Mouse (Mus musculus) midbrain, embryonic 11.5 days (tissue): ENCODE measurements at regions not wholly inside any gene's neighbourhood (a gene's known extent, or its start where the extent isn't known, plus 50 kb on each side); places are given as distances from the start of the nearest gene placed in this dataset.

Experiments
- ATAC-seq: fragments of 200-750 bp; cut with Nextera tagmentation; 2 replicates; pipeline ENCODE4 v1.8.0; 2017; ENCODE audit warnings: moderate TSS enrichment, moderate library complexity; ENCODE audit not compliant: low FRiP score
- DNase-seq: peaks from one replicate; pipeline ENCODE4 v3.0.0; 2015; ENCODE audit warnings: low spot score; ENCODE audit errors: missing footprints
- H3K27ac ChIP-seq: fragments of 300-500 bp; sonication (generic); 2 replicates; pipeline ENCODE4 v1.5.1; 2014; ENCODE audit warnings: low read depth, low read length
- H3K27me3 ChIP-seq: fragments of 300-500 bp; sonication (generic); 2 replicates; pipeline ENCODE4 v1.6.1; 2014; ENCODE audit warnings: mild to moderate bottlenecking, low read length, moderate library complexity, mixed read lengths; ENCODE audit not compliant: control insufficient read depth, insufficient read depth
- H3K36me3 ChIP-seq: fragments of 300-500 bp; sonication (generic); 2 replicates; pipeline ENCODE4 v1.6.1; 2014; ENCODE audit warnings: mild to moderate bottlenecking, low read length, moderate library complexity, mixed read lengths; ENCODE audit not compliant: control insufficient read depth, insufficient read depth
- H3K4me1 ChIP-seq: fragments of 300-500 bp; sonication (generic); 2 replicates; pipeline ENCODE4 v1.6.1; 2014; ENCODE audit warnings: low read length; ENCODE audit not compliant: control insufficient read depth, insufficient read depth
- H3K4me2 ChIP-seq: fragments of 300-500 bp; sonication (generic); 2 replicates; pipeline ENCODE4 v1.6.1; 2014; ENCODE audit warnings: mild to moderate bottlenecking, moderate library complexity
- H3K4me3 ChIP-seq: fragments of 300-500 bp; sonication (generic); 2 replicates; pipeline ENCODE4 v1.5.1; 2014; ENCODE audit warnings: low read depth, low read length
- H3K9ac ChIP-seq: fragments of 300-500 bp; sonication (generic); 2 replicates; pipeline ENCODE4 v1.6.1; 2014; ENCODE audit warnings: low read length
- H3K9me3 ChIP-seq: fragments of 300-500 bp; sonication (generic); 2 replicates; pipeline ENCODE4 v1.6.1; 2016; ENCODE audit warnings: low read length; ENCODE audit not compliant: control insufficient read depth
- WGBS: fragments of 180-500 bp; shearing (Covaris S2); extraction: QIAGEN DNeasy Blood & Tissue Kit; methylation state at CpG from one replicate; pipeline ENCODE4 v1.1.7; 2014; 5-methylcytosine and 5-hydroxymethylcytosine counted together

- H3K4me1 ChIP-seq = no peaks in the 10 kb centered on the region
- H3K9ac ChIP-seq = no peak overlapping the region
- no peak overlapping the region for H3K4me3 ChIP-seq
- no peak for DNase-seq
- H3K4me2 ChIP-seq = no peak overlapping the region
- WGBS = 93% methylated on average over 4 of the region's 4 CpGs
- ATAC-seq = no peak
- H3K27ac ChIP-seq = no peak overlapping the region
- H3K27me3 ChIP-seq = no peaks in the 10 kb centered on the region
- H3K9me3 ChIP-seq = no peaks in the 10 kb centered on the region
- no peaks in the 10 kb centered on the region for H3K36me3 ChIP-seq
Measured at GRCm38 (mm10) chr12:68783636-68784035, 375.4 kb downstream of the Rps29 start.

- WGBS = 76% methylated on average over 2 of the region's 2 CpGs
- Histone ChIP-seq H3K4me1 (no peaks in the 10 kb centered on the region), H3K36me3 (no peaks in the 10 kb centered on the region), H3K9ac (no peak overlapping the region), H3K4me2 (no peak overlapping the region), H3K27ac (no peak overlapping the region), H3K4me3 (no peak overlapping the region), H3K27me3 (no peaks in the 10 kb centered on the region), H3K9me3 (no peaks in the 10 kb centered on the region)
- DNase-seq = no peak
- ATAC-seq = no peak
Measured at GRCm38 (mm10) chr12:68775503-68775902, 383.5 kb downstream of the Rps29 start.

GRCm38 (mm10) chr12:68774800-68775199 lies 384.2 kb downstream of the Rps29 start:
- H3K4me1 ChIP-seq = no peaks in the 10 kb centered on the region
- H3K9me3 ChIP-seq = no peaks in the 10 kb centered on the region
- no peak overlapping the region for H3K9ac ChIP-seq
- no peak overlapping the region for H3K27ac ChIP-seq
- no peak overlapping the region for H3K4me2 ChIP-seq
- H3K4me3 ChIP-seq = no peak overlapping the region
- DNase-seq (no peak), ATAC-seq (no peak)
- no peaks in the 10 kb centered on the region for H3K36me3 ChIP-seq
- WGBS = 92% methylated on average over 8 of the region's 8 CpGs
- H3K27me3 ChIP-seq = no peaks in the 10 kb centered on the region

GRCm38 (mm10) chr12:68758263-68759020 lies 400.5 kb downstream of the Rps29 start:
- WGBS = 87% methylated on average over 7 of the region's 7 CpGs
- Histone ChIP-seq H3K4me1 (no peaks in the 10 kb centered on the region), H3K27me3 (no peaks in the 10 kb centered on the region), H3K4me3 (no peak overlapping the region), H3K4me2 (no peak overlapping the region), H3K27ac (no peak overlapping the region), H3K36me3 (no peaks in the 10 kb centered on the region), H3K9me3 (no peaks in the 10 kb centered on the region), H3K9ac (no peak overlapping the region)
- ATAC-seq (no peak), DNase-seq (no peak)

- Histone ChIP-seq H3K27me3 (no peaks in the 10 kb centered on the region), H3K27ac (no peak overlapping the region), H3K9me3 (no peaks in the 10 kb centered on the region), H3K4me2 (no peak overlapping the region), H3K4me1 (no peaks in the 10 kb centered on the region), H3K36me3 (no peaks in the 10 kb centered on the region), H3K9ac (no peak overlapping the region), H3K4me3 (no peak overlapping the region)
- 47% methylated on average over 2 of the region's 2 CpGs for WGBS
- no peak for ATAC-seq
- DNase-seq = no peak
Measured at GRCm38 (mm10) chr12:68728882-68729281, 430.1 kb downstream of the Rps29 start.

GRCm38 (mm10) chr12:68718946-68719345 lies 440.0 kb downstream of the Rps29 start:
- DNase-seq (no peak), ATAC-seq (no peak)
- no peaks in the 10 kb centered on the region for H3K9me3 ChIP-seq
- no peak overlapping the region for H3K9ac ChIP-seq
- H3K4me1 ChIP-seq = no peaks in the 10 kb centered on the region
- H3K27ac ChIP-seq = no peak overlapping the region
- no peaks in the 10 kb centered on the region for H3K36me3 ChIP-seq
- no peak overlapping the region for H3K4me2 ChIP-seq
- H3K4me3 ChIP-seq = no peak overlapping the region
- no peaks in the 10 kb centered on the region for H3K27me3 ChIP-seq

- Histone ChIP-seq H3K4me1 (no peaks in the 10 kb centered on the region; the same call in 1 of the 2 replicates), H3K36me3 (no peaks in the 10 kb centered on the region), H3K9ac (no peak overlapping the region), H3K9me3 (no peaks in the 10 kb centered on the region), H3K4me3 (no peak overlapping the region), H3K4me2 (no peak overlapping the region), H3K27ac (no peak overlapping the region), H3K27me3 (no peaks in the 10 kb centered on the region)
- ATAC-seq = no peak
- DNase-seq = no peak
- 70% methylated on average over 11 of the region's 11 CpGs for WGBS
Measured at GRCm38 (mm10) chr12:68694275-68695267, 464.4 kb downstream of the Rps29 start.

- DNase-seq = no peak
- Histone ChIP-seq H3K9ac (no peak overlapping the region), H3K27me3 (no peaks in the 10 kb centered on the region), H3K4me2 (no peak overlapping the region), H3K36me3 (no peaks in the 10 kb centered on the region), H3K9me3 (no peaks in the 10 kb centered on the region), H3K4me3 (no peak overlapping the region), H3K27ac (no peak overlapping the region), H3K4me1 (no peaks in the 10 kb centered on the region)
- ATAC-seq = no peak
- WGBS = 85% methylated on average over 3 of the region's 3 CpGs
Measured at GRCm38 (mm10) chr12:68688262-68688661, 470.7 kb downstream of the Rps29 start.

- H3K4me2 ChIP-seq = no peak overlapping the region
- ATAC-seq = peak; percentile 58; the same call in 1 of the 2 replicates
- H3K27ac ChIP-seq = peak overlapping the region; percentile 44; the same call in 1 of the 2 replicates
- no peaks in the 10 kb centered on the region for H3K36me3 ChIP-seq
- H3K9me3 ChIP-seq = no peaks in the 10 kb centered on the region
- no peak for DNase-seq
- H3K4me1 ChIP-seq = no peaks in the 10 kb centered on the region
- no peaks in the 10 kb centered on the region for H3K27me3 ChIP-seq
- H3K4me3 ChIP-seq = no peak overlapping the region
- H3K9ac ChIP-seq = no peak overlapping the region
- 19% methylated on average over 1 of the region's 1 CpGs for WGBS
Measured at GRCm38 (mm10) chr12:68683897-68684296, 475.1 kb downstream of the Rps29 start.
